Mouse (Mus musculus) gastrocnemius, postnatal 25 days (tissue): ENCODE measurements around the gene 6030458C11Rik. TPM values are rescaled to one million over a fixed set of nuclear protein-coding genes. Genes with fewer than 3 reads are reported as not detected.

ENCODE experiments used
- DNase-seq: peaks from one replicate; pipeline ENCODE4 v3.0.0; 2022
- long read RNA-seq, 2 experiments: library from polyadenylated mRNA; stranded (forward); transcript quantifications; one replicate each; pipeline ENCODE4 v2.0.0; 2021
- total RNA-seq, 2 experiments: library from RNA; stranded (reverse); gene quantifications; 1 replicate in 1 of 2; 2 replicates in 1 of 2; pipeline ENCODE4 v1.2.3; 2021

6030458C11Rik gene
- 10 to 100 TPM; 18.3 to 20.0 TPM for total RNA-seq
- long read RNA-seq, experiment 1, transcript 6030458C11Rik-201 (9 exons, 3,966 nt): major isoform, 15 of 21 reads
- long read RNA-seq, experiment 1, partial matches to known transcripts: 1 of 21 reads
- long read RNA-seq, experiment 1, other reads (novel, unspliced or antisense): 5 of 21 reads
- long read RNA-seq, experiment 2, transcript 6030458C11Rik-201 (9 exons, 3,966 nt): major isoform, 27 of 39 reads
- long read RNA-seq, experiment 2, partial matches to known transcripts: 1 of 39 reads
- long read RNA-seq, experiment 2, other reads (novel, unspliced or antisense): 8 of 39 reads

DNA sequence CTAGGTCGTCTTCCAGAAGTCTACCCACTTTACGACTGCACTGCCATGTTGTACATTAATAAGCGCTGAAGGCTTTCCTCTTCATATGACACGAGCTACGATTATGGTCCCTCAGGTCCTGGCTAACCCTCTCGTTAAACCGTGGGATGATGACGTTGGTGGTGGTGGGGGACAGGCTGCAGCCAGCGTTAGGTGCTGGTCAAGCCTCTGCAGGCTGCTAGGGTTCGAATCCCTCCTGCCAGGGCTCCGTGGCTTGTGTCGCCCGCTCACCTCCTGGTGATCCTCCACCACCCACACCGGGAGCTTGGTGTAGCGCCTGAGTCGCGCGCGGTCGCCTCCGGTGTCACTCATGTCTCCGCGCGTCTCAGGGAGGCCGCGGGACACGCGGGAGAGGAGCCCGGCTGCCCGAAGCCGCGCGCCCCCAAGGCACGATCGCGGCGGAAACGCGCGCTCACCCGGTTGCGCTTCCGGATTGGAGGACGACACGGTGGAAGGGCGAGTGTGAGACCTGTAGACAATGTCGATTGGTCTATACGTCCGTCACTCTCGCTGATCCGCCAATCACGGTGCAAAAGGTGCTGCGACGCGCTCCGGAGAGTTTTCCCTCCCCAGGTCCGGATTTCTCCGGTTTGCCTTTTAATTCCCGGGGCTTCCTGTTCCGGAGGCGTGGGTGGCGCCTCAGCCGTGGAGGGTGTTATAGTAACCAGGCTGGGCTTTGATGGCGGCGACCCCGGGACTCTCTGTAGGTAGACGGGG lies at the start of gene 6030458C11Rik, which contains the start of gene Drosha:
TSS of gene 6030458C11Rik (minus strand) at position 453 of the 756 bp plus-strand sequence.
TSS of gene Drosha (plus strand) at position 619 of the 756 bp plus-strand sequence.
- peak; percentile 99 for DNase-seq

- DNase-seq: no peak
Observed at GRCm38 (mm10) chr15:12867269-12867668, 42.8 kb upstream of the 6030458C11Rik start.

GRCm38 (mm10) chr15:12865595-12866314 lies 41.3 kb upstream of the 6030458C11Rik start:
- no peak for DNase-seq

GRCm38 (mm10) chr15:12863669-12864068 lies 39.2 kb upstream of the 6030458C11Rik start:
- DNase-seq: no peak

DNA sequence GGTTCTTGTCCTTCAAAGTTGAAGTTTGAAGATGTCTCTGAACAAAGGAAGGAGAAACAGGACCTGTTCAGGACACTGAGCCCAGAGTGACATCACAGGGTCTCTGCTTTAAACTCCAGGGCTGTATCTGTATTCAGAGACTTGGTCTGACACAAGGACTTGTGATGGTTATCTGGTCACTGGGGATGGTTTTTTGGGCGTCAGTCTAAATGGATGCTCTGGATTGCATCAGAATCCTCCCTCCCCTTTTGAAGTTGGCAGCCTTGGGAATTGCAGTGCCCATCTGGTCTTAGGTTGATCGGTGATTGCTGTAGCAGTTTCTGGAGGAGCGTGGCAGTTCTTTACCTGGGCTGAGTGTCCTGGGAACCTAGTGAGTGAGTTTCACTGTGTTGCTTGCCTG lies 37.6 kb upstream of the 6030458C11Rik start:
- no peak for DNase-seq

- no peak for DNase-seq
Observed at GRCm38 (mm10) chr15:12858645-12859044, 34.2 kb upstream of the 6030458C11Rik start.

- no peak for DNase-seq
Observed at GRCm38 (mm10) chr15:12857840-12858516, 33.5 kb upstream of the 6030458C11Rik start.

GRCm38 (mm10) chr15:12856780-12857179 lies 32.3 kb upstream of the 6030458C11Rik start:
- no peak for DNase-seq

DNA sequence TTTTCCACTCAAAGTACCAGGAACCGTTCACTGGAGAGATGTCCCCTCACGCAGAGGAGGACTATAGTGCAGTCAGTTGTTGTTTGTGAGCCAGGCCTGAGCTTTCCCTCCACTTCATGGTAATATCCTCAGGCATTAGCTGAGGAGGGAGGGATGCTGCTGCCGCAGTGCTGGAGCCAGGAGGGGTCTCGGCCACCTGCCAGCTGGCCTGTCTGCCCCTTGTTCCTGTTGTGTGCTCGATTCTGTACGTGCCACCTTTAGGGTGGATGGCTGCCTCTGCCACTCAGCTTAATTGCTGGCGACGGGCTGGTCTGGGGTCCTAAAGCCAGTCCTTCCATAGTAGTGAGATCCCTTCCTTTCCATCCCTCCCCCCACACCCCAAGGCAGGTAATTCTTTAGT lies 29.0 kb upstream of the 6030458C11Rik start:
- DNase-seq: no peak

GRCm38 (mm10) chr15:12849373-12849772 lies 24.9 kb upstream of the 6030458C11Rik start:
- DNase-seq: no peak

DNA sequence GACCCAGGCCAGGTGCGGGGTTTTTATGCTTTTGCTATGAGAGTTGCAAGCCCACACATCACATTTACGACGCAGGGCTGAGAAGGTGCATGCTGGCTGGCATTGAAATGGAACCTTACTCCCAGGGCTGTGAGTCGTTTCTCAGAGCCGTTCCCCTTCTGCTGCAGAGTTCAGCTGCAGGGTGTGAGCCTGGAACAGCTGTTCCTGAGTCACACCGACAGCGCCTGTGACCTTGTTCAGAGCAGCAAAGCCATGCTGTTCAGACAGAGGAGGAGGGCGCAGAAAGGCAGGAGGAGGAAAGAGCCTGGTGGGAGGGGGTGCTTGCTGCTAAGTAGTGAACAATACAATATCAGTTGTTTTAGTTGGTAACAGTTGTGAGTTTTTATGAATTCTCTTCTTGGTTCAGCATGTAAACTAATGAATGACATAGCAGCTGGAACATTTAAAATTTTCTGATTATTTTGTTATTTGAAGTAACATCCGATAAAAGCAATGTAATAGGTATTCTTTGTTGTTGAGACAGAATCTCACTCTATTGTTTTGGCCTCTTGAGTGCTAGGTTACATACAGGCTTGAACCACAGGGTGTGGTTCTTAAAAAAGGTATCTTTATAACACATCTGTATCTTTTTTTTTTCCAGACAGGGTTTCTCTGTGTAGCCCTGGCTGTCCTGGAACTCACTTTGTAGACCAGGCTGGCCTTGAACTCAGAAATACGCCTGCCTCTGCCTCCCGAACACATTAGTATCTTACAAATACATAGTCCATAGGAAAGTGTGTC lies 23.9 kb upstream of the 6030458C11Rik start:
- no peak for DNase-seq

DNA sequence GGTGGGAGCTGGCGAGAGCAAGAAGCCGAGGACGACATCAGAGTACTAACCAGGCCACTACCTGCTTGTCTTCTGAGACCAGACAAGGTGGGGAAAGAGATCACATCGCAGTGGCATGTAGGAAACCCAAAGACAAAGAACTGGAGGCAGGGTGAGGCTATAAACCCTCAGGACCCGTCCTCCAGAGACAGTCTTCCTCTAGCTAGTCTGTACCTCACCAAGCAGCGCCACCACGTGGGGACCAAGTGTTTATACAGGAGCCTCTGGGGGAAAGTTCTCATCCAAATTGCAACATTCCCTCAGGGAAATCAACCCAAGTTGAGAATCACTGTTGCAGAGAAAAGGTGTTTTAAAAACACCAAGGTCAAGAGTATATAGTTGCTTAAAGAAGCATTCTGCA lies 18.4 kb upstream of the 6030458C11Rik start:
- DNase-seq: no peak

GRCm38 (mm10) chr15:12840737-12841136 lies 16.3 kb upstream of the 6030458C11Rik start:
- no peak for DNase-seq

GRCm38 (mm10) chr15:12834231-12834630 lies 9.8 kb upstream of the 6030458C11Rik start:
- DNase-seq: no peak

DNA sequence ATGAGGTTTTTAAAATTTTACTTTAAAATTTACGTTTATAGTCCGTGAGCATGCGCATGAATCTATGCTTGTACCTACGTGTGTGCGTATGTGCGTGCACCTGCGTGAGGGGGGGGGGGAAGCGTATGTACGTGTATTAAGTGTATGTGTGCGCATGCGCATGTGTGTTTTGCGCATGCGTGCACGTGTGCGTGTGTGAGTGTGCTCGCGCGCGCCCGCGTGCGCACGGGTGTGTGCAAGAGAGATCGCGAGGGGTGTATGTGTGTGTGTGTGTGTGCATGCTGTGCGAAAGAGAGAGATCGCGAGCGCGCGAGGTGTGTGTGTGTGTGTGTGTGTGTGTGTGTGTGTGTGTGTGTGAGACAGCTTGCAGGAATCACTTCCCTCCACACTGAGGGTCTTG lies 8.9 kb upstream of the 6030458C11Rik start:
- DNase-seq: no peak

GRCm38 (mm10) chr15:12832599-12832998 lies 8.2 kb upstream of the 6030458C11Rik start:
- DNase-seq: no peak

DNA sequence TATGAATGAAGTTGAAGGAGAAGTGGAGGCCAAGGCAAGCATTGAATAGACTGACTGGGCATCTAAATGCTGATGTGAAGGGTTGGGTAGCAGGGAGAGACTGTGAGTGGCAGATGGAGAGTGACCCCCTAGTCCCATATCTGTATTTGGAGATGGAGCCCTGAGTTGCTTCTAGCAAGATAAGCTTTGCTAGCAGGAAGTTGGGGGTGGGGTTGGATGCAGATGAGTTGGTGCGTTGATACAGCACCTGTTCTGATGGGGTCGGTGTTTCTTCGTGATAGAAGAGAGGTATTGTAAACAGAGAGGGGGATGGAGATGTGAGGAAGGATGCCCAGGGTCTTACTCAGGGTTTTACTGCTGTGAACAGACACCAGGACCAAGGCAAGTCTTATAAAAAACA lies 5.4 kb upstream of the 6030458C11Rik start:
- no peak for DNase-seq

GRCm38 (mm10) chr15:12825408-12825807 lies 959 bp upstream of the 6030458C11Rik start:
- no peak for DNase-seq

DNA sequence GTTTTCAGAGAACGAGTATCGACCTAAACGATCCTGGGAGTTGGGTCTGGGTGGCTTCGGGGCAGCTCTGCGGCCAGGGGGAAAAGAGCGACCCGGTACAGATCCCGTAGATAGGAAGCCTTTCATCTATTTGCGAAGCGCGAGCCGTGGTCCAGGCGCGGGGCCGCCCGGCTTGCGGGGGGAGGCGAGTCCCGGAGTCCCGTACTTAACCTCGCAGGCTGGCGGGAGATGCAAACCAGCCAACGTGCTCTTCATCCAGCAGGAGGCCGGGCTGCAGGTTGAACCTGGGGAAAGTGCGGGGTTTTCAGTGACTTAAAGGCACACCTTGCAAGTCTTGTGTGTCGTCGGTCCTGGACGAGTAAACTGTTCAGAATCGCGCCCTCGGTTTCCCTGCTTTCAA lies 516 bp upstream of the 6030458C11Rik start:
- DNase-seq: no peak

- no peak for DNase-seq
Observed at GRCm38 (mm10) chr15:12823455-12824119, 862 bp downstream of the 6030458C11Rik start.
